Mouse (Mus musculus): Measurements from ENCODE around the gene Vwa2. TPM values are rescaled to one million over a fixed set of nuclear protein-coding genes. Genes with fewer than 3 reads are reported as not detected.

Gene Vwa2
- polyA plus RNA-seq, 2 experiments: 0.02 TPM; not detected in 1

DNA sequence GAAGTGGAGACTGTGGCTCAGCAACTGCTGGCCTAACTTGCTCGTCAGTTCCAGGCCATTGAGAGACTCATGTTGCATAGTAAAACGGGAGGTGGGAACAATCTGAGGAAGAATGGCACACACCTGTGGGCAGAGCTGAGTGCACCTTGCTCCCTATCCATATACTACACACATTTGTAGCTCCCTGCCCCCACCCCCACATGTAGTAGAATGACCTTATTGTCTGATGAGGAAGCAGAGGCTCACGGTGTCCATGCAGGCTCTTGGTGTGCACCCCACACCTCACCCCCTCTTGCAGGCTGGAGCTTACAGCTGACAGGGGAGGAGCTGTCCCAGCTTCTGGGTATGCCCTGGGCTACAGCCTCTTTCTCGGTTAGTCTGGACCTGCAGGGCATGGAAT, 6.3 kb upstream of the Vwa2 start:
- no peak for TF ChIP-seq EP300 (IDR thresholded peaks at IDR 0.05; ENCODE audit: low read depth)
- TF ChIP-seq CTCF (IDR thresholded peaks at IDR 0.05; ENCODE audit: low read depth): no peak
- 46% methylated on average over 4 of the region's 4 CpGs for WGBS (ENCODE audit: insufficient replicate concordance)
- Histone ChIP-seq H3K4me1 (replicated peaks; ENCODE audit: control insufficient read depth in 2 of 2, insufficient read depth in 2 of 2, low read length in 1 of 2) (no peaks in the 10 kb centered on the region), H3K4me2 (ENCODE audit: low read depth) (no peak overlapping the region), H3K36me3 (replicated peaks; ENCODE audit: control insufficient read depth, insufficient read depth, low read depth) (no peaks in the 10 kb centered on the region), H3K27me3 (ENCODE audit: control insufficient read depth, insufficient read depth, low read length) (peaks cover 8% of the 10 kb centered on the region), H3K27ac (no peak overlapping the region), H3K9me3 (ENCODE audit: control insufficient read depth, low read length) (no peaks in the 10 kb centered on the region), H3K9ac (replicated peaks) (no peak overlapping the region), H3K4me3 (ENCODE audit: insufficient read depth in 1 of 2, low read depth in 2 of 2, low read length in 2 of 2) (no peak overlapping the region)
- ATAC-seq (ENCODE audit: insufficient read depth) (no peak), DNase-seq (ENCODE audit: low read depth in 3 of 3, low spot score in 3 of 3) (no peak)

DNA sequence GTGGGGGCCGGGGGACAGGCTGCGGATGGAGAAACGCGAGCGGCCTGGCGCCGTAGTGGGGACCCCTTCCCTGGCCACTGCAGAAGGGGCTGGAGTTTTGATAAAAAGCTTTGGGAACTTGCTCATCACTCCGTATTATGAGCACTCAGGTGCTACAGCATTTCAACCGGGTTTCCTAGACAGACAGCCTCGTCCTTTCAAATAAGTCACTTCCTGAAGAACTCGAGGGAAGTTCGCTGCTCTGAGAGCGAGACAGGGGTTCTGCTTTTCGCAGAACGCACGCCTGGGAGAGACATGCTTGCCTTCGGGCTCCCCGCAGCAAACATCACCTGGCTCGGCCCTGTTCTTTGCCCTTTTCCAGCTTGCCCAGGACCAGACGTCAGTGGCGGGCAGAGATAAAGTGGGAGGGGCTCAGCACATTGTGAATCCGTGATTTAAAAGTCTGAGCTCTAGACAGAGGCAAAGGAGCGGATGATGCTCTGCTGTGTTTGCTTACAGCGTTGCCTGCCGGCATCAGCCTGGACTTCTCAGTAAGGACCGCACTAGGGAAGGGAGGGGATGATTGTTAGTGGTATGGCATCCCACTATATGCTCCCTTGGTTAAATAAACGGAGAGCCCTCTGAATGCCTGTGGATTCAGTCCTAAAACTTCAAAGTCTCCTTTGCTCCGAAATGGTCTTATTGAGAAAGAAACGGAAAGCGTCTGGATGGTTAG, 709 bp downstream of the Vwa2 start:
- H3K27ac ChIP-seq: no peak overlapping the region
- ATAC-seq (ENCODE audit: insufficient read depth) (no peak), DNase-seq (ENCODE audit: low read depth in 3 of 3, low spot score in 3 of 3) (no peak)
- H3K36me3 ChIP-seq (replicated peaks; ENCODE audit: control insufficient read depth, insufficient read depth, low read depth): no peaks in the 10 kb centered on the region
- peak overlapping the region; percentile 50 for H3K4me2 ChIP-seq (ENCODE audit: low read depth)
- WGBS (ENCODE audit: insufficient replicate concordance): 10% methylated on average over 30 of the region's 30 CpGs
- H3K9me3 ChIP-seq (ENCODE audit: control insufficient read depth, low read length): no peaks in the 10 kb centered on the region
- no peak overlapping the region for H3K9ac ChIP-seq (replicated peaks)
- peaks cover 48% of the 10 kb centered on the region for H3K27me3 ChIP-seq (ENCODE audit: control insufficient read depth, insufficient read depth, low read length)
- no peak for TF ChIP-seq EP300 (IDR thresholded peaks at IDR 0.05; ENCODE audit: low read depth)
- TF ChIP-seq CTCF (IDR thresholded peaks at IDR 0.05; ENCODE audit: low read depth): no peak
- H3K4me3 ChIP-seq (ENCODE audit: insufficient read depth in 1 of 2, low read depth in 2 of 2, low read length in 2 of 2): no peak overlapping the region; a peak in 1 of 4 replicates
- no peaks in the 10 kb centered on the region for H3K4me1 ChIP-seq (replicated peaks; ENCODE audit: control insufficient read depth in 2 of 2, insufficient read depth in 2 of 2, low read length in 1 of 2)

GRCm38 (mm10) chr19:56877364-56877763, 3.3 kb downstream of the Vwa2 start:
- H3K4me3 ChIP-seq (ENCODE audit: insufficient read depth in 1 of 2, low read depth in 2 of 2, low read length in 2 of 2): no peak overlapping the region
- 68% methylated on average over 6 of the region's 6 CpGs for WGBS (ENCODE audit: insufficient replicate concordance)
- no peak for ATAC-seq (ENCODE audit: insufficient read depth)

GRCm38 (mm10) chr19:56887879-56888278, 13.8 kb downstream of the Vwa2 start:
- Histone ChIP-seq H3K27me3 (ENCODE audit: control insufficient read depth, insufficient read depth, low read length) (no peaks in the 10 kb centered on the region), H3K9me3 (ENCODE audit: control insufficient read depth, low read length) (no peaks in the 10 kb centered on the region), H3K4me3 (ENCODE audit: insufficient read depth in 1 of 2, low read depth in 2 of 2, low read length in 2 of 2) (no peak overlapping the region), H3K36me3 (replicated peaks; ENCODE audit: control insufficient read depth, insufficient read depth, low read depth) (no peaks in the 10 kb centered on the region), H3K4me2 (ENCODE audit: low read depth) (no peak overlapping the region), H3K9ac (replicated peaks) (no peak overlapping the region), H3K27ac (no peak overlapping the region), H3K4me1 (replicated peaks; ENCODE audit: control insufficient read depth in 2 of 2, insufficient read depth in 2 of 2, low read length in 1 of 2) (no peaks in the 10 kb centered on the region)
- ATAC-seq (ENCODE audit: insufficient read depth): no peak
- TF ChIP-seq EP300 (IDR thresholded peaks at IDR 0.05; ENCODE audit: low read depth) (no peak), CTCF (IDR thresholded peaks at IDR 0.05; ENCODE audit: low read depth) (no peak)
- WGBS (ENCODE audit: insufficient replicate concordance): 69% methylated on average over 10 of the region's 10 CpGs
- no peak for DNase-seq (ENCODE audit: low read depth in 3 of 3, low spot score in 3 of 3)

More at GRCm38 (mm10) chr19:56877364-56877763, 3.3 kb downstream of the Vwa2 start:
- Histone ChIP-seq H3K27ac (no peak overlapping the region), H3K9ac (replicated peaks) (no peak overlapping the region), H3K4me1 (replicated peaks; ENCODE audit: control insufficient read depth in 2 of 2, insufficient read depth in 2 of 2, low read length in 1 of 2) (no peaks in the 10 kb centered on the region), H3K27me3 (ENCODE audit: control insufficient read depth, insufficient read depth, low read length) (peaks cover 44% of the 10 kb centered on the region), H3K4me2 (ENCODE audit: low read depth) (no peak overlapping the region), H3K36me3 (replicated peaks; ENCODE audit: control insufficient read depth, insufficient read depth, low read depth) (no peaks in the 10 kb centered on the region), H3K9me3 (ENCODE audit: control insufficient read depth, low read length) (no peaks in the 10 kb centered on the region)
- TF ChIP-seq CTCF (IDR thresholded peaks at IDR 0.05; ENCODE audit: low read depth) (no peak), EP300 (IDR thresholded peaks at IDR 0.05; ENCODE audit: low read depth) (no peak)
- no peak for DNase-seq (ENCODE audit: low read depth in 3 of 3, low spot score in 3 of 3)

- DNase-seq (ENCODE audit: low read depth in 3 of 3, low spot score in 3 of 3): no peak
These were observed 14.6 kb downstream of the Vwa2 start for GRCm38 (mm10) chr19:56888654-56889053.

More at GRCm38 (mm10) chr19:56888654-56889053, 14.6 kb downstream of the Vwa2 start:
- Histone ChIP-seq H3K4me2 (ENCODE audit: low read depth) (no peak overlapping the region), H3K27me3 (ENCODE audit: control insufficient read depth, insufficient read depth, low read length) (no peaks in the 10 kb centered on the region), H3K4me1 (replicated peaks; ENCODE audit: control insufficient read depth in 2 of 2, insufficient read depth in 2 of 2, low read length in 1 of 2) (no peaks in the 10 kb centered on the region), H3K9me3 (ENCODE audit: control insufficient read depth, low read length) (no peaks in the 10 kb centered on the region), H3K36me3 (replicated peaks; ENCODE audit: control insufficient read depth, insufficient read depth, low read depth) (no peaks in the 10 kb centered on the region), H3K4me3 (ENCODE audit: insufficient read depth in 1 of 2, low read depth in 2 of 2, low read length in 2 of 2) (no peak overlapping the region), H3K27ac (no peak overlapping the region), H3K9ac (replicated peaks) (no peak overlapping the region)
- ATAC-seq (ENCODE audit: insufficient read depth): no peak
- no peak for TF ChIP-seq CTCF (IDR thresholded peaks at IDR 0.05; ENCODE audit: low read depth)
- no peak for TF ChIP-seq EP300 (IDR thresholded peaks at IDR 0.05; ENCODE audit: low read depth)
- WGBS (ENCODE audit: insufficient replicate concordance): 48% methylated on average over 5 of the region's 5 CpGs

Measured in liver, embryonic 14.5 days (tissue).